Mouse (Mus musculus): ENCODE measurements at regions not wholly inside any gene's neighbourhood (a gene's known extent, or its start where the extent isn't known, plus 50 kb on each side); places are given as distances from the start of the nearest gene placed in this dataset.

- Histone ChIP-seq H3K4me3 (ENCODE audit: insufficient read depth, low read depth, low read length) (no peak overlapping the region), H3K4me1 (ENCODE audit: control insufficient read depth, insufficient read depth, low read length) (no peaks in the 10 kb centered on the region), H3K27ac (ENCODE audit: insufficient read depth, low read depth, low read length) (no peak overlapping the region)
- TF ChIP-seq POLR2A (IDR thresholded peaks at IDR 0.05; ENCODE audit: insufficient read depth, low read depth, low read length) (no peak), CTCF (IDR thresholded peaks at IDR 0.05; ENCODE audit: insufficient read depth, low read depth, low read length) (no peak)
- WGBS = 56% methylated on average over 2 of the region's 2 CpGs
Measured at GRCm38 (mm10) chr3:83538898-83539297, 227.2 kb upstream of the Sfrp2 start.

- Histone ChIP-seq H3K27ac (ENCODE audit: insufficient read depth, low read depth, low read length) (no peak overlapping the region), H3K4me1 (ENCODE audit: control insufficient read depth, insufficient read depth, low read length) (no peaks in the 10 kb centered on the region), H3K4me3 (ENCODE audit: insufficient read depth, low read depth, low read length) (no peak overlapping the region)
- 73% methylated on average over 11 of the region's 11 CpGs for WGBS
- TF ChIP-seq CTCF (IDR thresholded peaks at IDR 0.05; ENCODE audit: insufficient read depth, low read depth, low read length) = no peak
- TF ChIP-seq POLR2A (IDR thresholded peaks at IDR 0.05; ENCODE audit: insufficient read depth, low read depth, low read length) = no peak
Measured at GRCm38 (mm10) chr3:83540997-83541932, 224.9 kb upstream of the Sfrp2 start.

GRCm38 (mm10) chr3:83552516-83553139 is 213.5 kb upstream of the Sfrp2 start:
- 94% methylated on average over 9 of the region's 9 CpGs for WGBS
- H3K27ac ChIP-seq (ENCODE audit: insufficient read depth, low read depth, low read length) = no peak overlapping the region
- no peaks in the 10 kb centered on the region for H3K4me1 ChIP-seq (ENCODE audit: control insufficient read depth, insufficient read depth, low read length)
- no peak overlapping the region for H3K4me3 ChIP-seq (ENCODE audit: insufficient read depth, low read depth, low read length)
- TF ChIP-seq CTCF (IDR thresholded peaks at IDR 0.05; ENCODE audit: insufficient read depth, low read depth, low read length) (no peak), POLR2A (IDR thresholded peaks at IDR 0.05; ENCODE audit: insufficient read depth, low read depth, low read length) (no peak)

GRCm38 (mm10) chr3:83553858-83554257 is 212.3 kb upstream of the Sfrp2 start:
- Histone ChIP-seq H3K4me1 (ENCODE audit: control insufficient read depth, insufficient read depth, low read length) (no peaks in the 10 kb centered on the region), H3K27ac (ENCODE audit: insufficient read depth, low read depth, low read length) (no peak overlapping the region), H3K4me3 (ENCODE audit: insufficient read depth, low read depth, low read length) (no peak overlapping the region)
- WGBS = 83% methylated on average over 11 of the region's 11 CpGs
- TF ChIP-seq POLR2A (IDR thresholded peaks at IDR 0.05; ENCODE audit: insufficient read depth, low read depth, low read length) = no peak
- TF ChIP-seq CTCF (IDR thresholded peaks at IDR 0.05; ENCODE audit: insufficient read depth, low read depth, low read length) = no peak

- no peak overlapping the region for H3K27ac ChIP-seq (ENCODE audit: insufficient read depth, low read depth, low read length)
- no peak overlapping the region for H3K4me3 ChIP-seq (ENCODE audit: insufficient read depth, low read depth, low read length)
- WGBS = 79% methylated on average over 10 of the region's 10 CpGs
- H3K4me1 ChIP-seq (ENCODE audit: control insufficient read depth, insufficient read depth, low read length) = no peaks in the 10 kb centered on the region
- TF ChIP-seq POLR2A (IDR thresholded peaks at IDR 0.05; ENCODE audit: insufficient read depth, low read depth, low read length) (no peak), CTCF (IDR thresholded peaks at IDR 0.05; ENCODE audit: insufficient read depth, low read depth, low read length) (no peak)
Measured at GRCm38 (mm10) chr3:83556788-83557515, 209.2 kb upstream of the Sfrp2 start.

GRCm38 (mm10) chr3:83562026-83562425 is 204.1 kb upstream of the Sfrp2 start:
- Histone ChIP-seq H3K27ac (ENCODE audit: insufficient read depth, low read depth, low read length) (no peak overlapping the region), H3K4me3 (ENCODE audit: insufficient read depth, low read depth, low read length) (no peak overlapping the region), H3K4me1 (ENCODE audit: control insufficient read depth, insufficient read depth, low read length) (no peaks in the 10 kb centered on the region)
- 69% methylated on average over 3 of the region's 3 CpGs for WGBS
- TF ChIP-seq CTCF (IDR thresholded peaks at IDR 0.05; ENCODE audit: insufficient read depth, low read depth, low read length) (no peak), POLR2A (IDR thresholded peaks at IDR 0.05; ENCODE audit: insufficient read depth, low read depth, low read length) (no peak)

GRCm38 (mm10) chr3:83575526-83575925 is 190.6 kb upstream of the Sfrp2 start:
- WGBS = 94% methylated on average over 4 of the region's 4 CpGs
- H3K4me3 ChIP-seq (ENCODE audit: insufficient read depth, low read depth, low read length) = no peak overlapping the region
- TF ChIP-seq POLR2A (IDR thresholded peaks at IDR 0.05; ENCODE audit: insufficient read depth, low read depth, low read length) (no peak), CTCF (IDR thresholded peaks at IDR 0.05; ENCODE audit: insufficient read depth, low read depth, low read length) (no peak)

GRCm38 (mm10) chr3:83576155-83576554 is 190.0 kb upstream of the Sfrp2 start:
- no peak overlapping the region for H3K4me3 ChIP-seq (ENCODE audit: insufficient read depth, low read depth, low read length)
- 82% methylated on average over 2 of the region's 2 CpGs for WGBS
- TF ChIP-seq CTCF (IDR thresholded peaks at IDR 0.05; ENCODE audit: insufficient read depth, low read depth, low read length) (no peak), POLR2A (IDR thresholded peaks at IDR 0.05; ENCODE audit: insufficient read depth, low read depth, low read length) (no peak)
- no peaks in the 10 kb centered on the region for H3K4me1 ChIP-seq (ENCODE audit: control insufficient read depth, insufficient read depth, low read length)
- H3K27ac ChIP-seq (ENCODE audit: insufficient read depth, low read depth, low read length) = no peak overlapping the region

More at GRCm38 (mm10) chr3:83575526-83575925, 190.6 kb upstream of the Sfrp2 start:
- Histone ChIP-seq H3K27ac (ENCODE audit: insufficient read depth, low read depth, low read length) (no peak overlapping the region), H3K4me1 (ENCODE audit: control insufficient read depth, insufficient read depth, low read length) (no peaks in the 10 kb centered on the region)

Data from olfactory bulb, adult 2 months (tissue).